Mouse (Mus musculus) urinary bladder, postnatal 36 days (tissue): Measurements from ENCODE around the gene Olfr994.

Experiments
- DNase-seq, 2 experiments: peaks; one replicate each; pipeline ENCODE4 v3.0.0; 2022; ENCODE audit warnings: low spot score in 2 of 2, mixed read lengths in 1 of 2

Gene Olfr994

GRCm38 (mm10) chr2:85436351-85436750 is at the start of gene Olfr994:
TSS of gene Olfr994 (minus strand) at chr2:85436451.
- no peak for DNase-seq

- DNase-seq, result peak in 1 of 2 experiments; percentile 27
Observed at GRCm38 (mm10) chr2:85466801-85467325, 30.6 kb upstream of the Olfr994 start.

- DNase-seq, result no peak
Observed at GRCm38 (mm10) chr2:85443539-85443938, 7.3 kb upstream of the Olfr994 start, which contains the start of gene Olfr995. TSS of gene Olfr995 (minus strand) at chr2:85443639.

GRCm38 (mm10) chr2:85442546-85442945 is 6.3 kb upstream of the Olfr994 start:
- no peak for DNase-seq

GRCm38 (mm10) chr2:85425893-85426292 is 10.4 kb downstream of the Olfr994 start:
- DNase-seq, result no peak

- no peak for DNase-seq
Observed at GRCm38 (mm10) chr2:85414777-85415176, 21.5 kb downstream of the Olfr994 start, which contains the start of gene Olfr993. TSS of gene Olfr993 (minus strand) at chr2:85414877.

- DNase-seq, result no peak
Observed at GRCm38 (mm10) chr2:85409369-85409768, 26.9 kb downstream of the Olfr994 start, which contains the start of gene Olfr992. TSS of gene Olfr992 (minus strand) at chr2:85409469.
